Mouse (Mus musculus) midbrain, embryonic 12.5 days (tissue): Measurements from ENCODE around the gene Acvr2a. TPM values are rescaled to one million over a fixed set of nuclear protein-coding genes. Genes with fewer than 3 reads are reported as not detected.
"Not testable (repeated sequence)": the region's sequence is repeated elsewhere in the genome, so short reads cannot be mapped to it uniquely, and the experiment has no call there.

Experiments used
- ATAC-seq: fragments of 200-750 bp; cut with Nextera tagmentation; 2 replicates; pipeline ENCODE4 v1.8.0; 2017; ENCODE audit warnings: low read depth, moderate TSS enrichment, moderate library complexity; ENCODE audit not compliant: low FRiP score
- H3K27ac ChIP-seq: fragments of 300-500 bp; sonication (generic); replicated peaks from 2 replicates; pipeline ENCODE4 v1.5.1; 2016; ENCODE audit warnings: mild to moderate bottlenecking
- H3K27me3 ChIP-seq: fragments of 300-500 bp; sonication (generic); 2 replicates; pipeline ENCODE4 v1.6.1; 2016; ENCODE audit warnings: mild to moderate bottlenecking
- H3K36me3 ChIP-seq: fragments of 300-500 bp; sonication (generic); 2 replicates; pipeline ENCODE4 v1.6.1; 2016
- H3K4me1 ChIP-seq: fragments of 300-500 bp; sonication (generic); 2 replicates; pipeline ENCODE4 v1.6.1; 2016
- H3K4me2 ChIP-seq: fragments of 300-500 bp; sonication (generic); replicated peaks from 2 replicates; pipeline ENCODE4 v1.6.1; 2016; ENCODE audit warnings: mild to moderate bottlenecking, moderate library complexity
- H3K4me3 ChIP-seq: fragments of 300-500 bp; sonication (generic); 2 replicates; pipeline ENCODE4 v1.5.1; 2016; ENCODE audit warnings: mild to moderate bottlenecking
- H3K9ac ChIP-seq: fragments of 300-500 bp; sonication (generic); replicated peaks from 2 replicates; pipeline ENCODE4 v1.6.1; 2016; ENCODE audit warnings: mild to moderate bottlenecking, moderate library complexity
- H3K9me3 ChIP-seq: fragments of 300-500 bp; sonication (generic); 2 replicates; pipeline ENCODE4 v1.6.1; 2016; ENCODE audit warnings: mild to moderate bottlenecking
- WGBS: fragments of 180-500 bp; shearing (Covaris S2); methylation state at CpG from one replicate; pipeline ENCODE4 v1.1.7; 2016; 5-methylcytosine and 5-hydroxymethylcytosine counted together
- polyA plus RNA-seq: library from polyadenylated mRNA; unstranded; fragments of >200 nt; fragmentation: Nextera tagmentation; extraction: Ambion mirVana; gene quantifications from 2 replicates; pipeline ENCODE4 v1.2.1, GENCODE M21; 2016

The Acvr2a gene
- polyA plus RNA-seq, 1 experiment from 2014 or later: 37.0 TPM

DNA sequence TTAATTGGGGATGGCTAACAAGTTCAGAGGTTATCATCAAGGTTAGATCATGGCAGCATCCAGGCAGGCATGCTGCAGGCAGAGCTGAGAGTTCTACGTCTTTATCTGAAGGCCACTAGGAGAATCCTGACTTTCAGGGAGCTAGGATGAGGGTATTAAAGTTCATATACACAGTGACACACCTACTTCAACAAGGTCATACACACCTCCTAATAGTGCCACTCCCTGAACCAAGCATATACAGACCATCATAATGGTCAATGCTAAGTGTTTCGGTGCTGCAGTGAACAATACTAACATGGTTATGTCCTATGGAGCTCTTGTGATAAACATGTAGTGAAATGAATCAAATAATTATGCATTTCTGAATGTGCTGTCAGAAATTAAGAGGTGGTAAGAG is 12.0 kb downstream of the Acvr2a start:
- ATAC-seq: no peak
- H3K36me3 ChIP-seq: no peaks in the 10 kb centered on the region
- no peaks in the 10 kb centered on the region for H3K9me3 ChIP-seq
- no peaks in the 10 kb centered on the region for H3K4me1 ChIP-seq
- H3K9ac ChIP-seq: no peak overlapping the region
- H3K4me3 ChIP-seq: no peak overlapping the region
- 89% methylated on average over 2 of the region's 2 CpGs for WGBS
- H3K27me3 ChIP-seq: no peaks in the 10 kb centered on the region
- H3K4me2 ChIP-seq: no peak overlapping the region
- H3K27ac ChIP-seq: no peak overlapping the region

DNA sequence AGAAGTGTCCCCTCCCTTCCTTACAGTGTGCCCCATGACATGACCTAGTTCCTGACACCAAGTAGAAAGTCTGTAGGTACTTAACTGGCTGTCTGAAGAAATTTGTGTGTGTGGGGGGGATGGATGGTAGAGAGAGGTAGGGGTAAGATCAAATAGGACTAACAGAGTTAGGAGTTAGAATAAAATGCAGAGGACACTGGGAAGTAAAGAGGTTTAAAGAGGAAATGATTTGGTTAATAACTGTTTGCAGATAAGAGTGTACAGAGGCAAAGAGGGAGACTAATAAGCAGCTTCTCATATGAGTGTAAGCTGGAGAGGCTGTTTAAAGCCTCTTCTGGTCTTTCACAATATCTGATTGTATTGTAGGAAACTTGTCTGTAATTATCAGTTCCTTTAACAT is 12.5 kb downstream of the Acvr2a start:
- Histone ChIP-seq H3K36me3 (no peaks in the 10 kb centered on the region), H3K27ac (no peak overlapping the region), H3K4me2 (no peak overlapping the region), H3K9me3 (no peaks in the 10 kb centered on the region), H3K4me1 (no peaks in the 10 kb centered on the region), H3K9ac (no peak overlapping the region), H3K27me3 (no peaks in the 10 kb centered on the region), H3K4me3 (no peak overlapping the region)
- ATAC-seq: no peak

DNA sequence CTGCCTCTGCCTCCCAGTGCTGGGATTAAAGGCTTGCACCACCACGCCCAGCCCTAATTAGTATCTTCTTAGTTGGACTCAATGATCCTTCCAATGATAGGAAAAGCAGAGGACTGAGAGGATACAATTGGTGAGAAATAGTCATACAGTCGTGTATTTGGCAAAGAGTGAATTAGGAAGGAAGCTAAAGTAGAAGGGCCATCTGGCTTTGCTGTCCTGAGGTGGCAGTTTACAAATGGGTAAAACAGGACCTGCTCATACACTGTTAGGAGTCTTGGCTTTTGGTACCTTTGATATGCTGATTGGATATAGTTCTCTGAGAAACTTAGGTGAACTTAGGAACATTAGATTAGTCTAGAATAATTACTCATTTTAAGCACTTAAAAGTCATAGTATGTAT is 16.6 kb downstream of the Acvr2a start:
- ATAC-seq: no peak
- H3K4me3 ChIP-seq: no peak overlapping the region
- H3K36me3 ChIP-seq: no peaks in the 10 kb centered on the region
- H3K27ac ChIP-seq: no peak overlapping the region
- H3K4me2 ChIP-seq: no peak overlapping the region
- no peaks in the 10 kb centered on the region for H3K27me3 ChIP-seq
- no peaks in the 10 kb centered on the region for H3K9me3 ChIP-seq
- no peaks in the 10 kb centered on the region for H3K4me1 ChIP-seq
- 96% methylated on average over 2 of the region's 2 CpGs for WGBS
- H3K9ac ChIP-seq: no peak overlapping the region

DNA sequence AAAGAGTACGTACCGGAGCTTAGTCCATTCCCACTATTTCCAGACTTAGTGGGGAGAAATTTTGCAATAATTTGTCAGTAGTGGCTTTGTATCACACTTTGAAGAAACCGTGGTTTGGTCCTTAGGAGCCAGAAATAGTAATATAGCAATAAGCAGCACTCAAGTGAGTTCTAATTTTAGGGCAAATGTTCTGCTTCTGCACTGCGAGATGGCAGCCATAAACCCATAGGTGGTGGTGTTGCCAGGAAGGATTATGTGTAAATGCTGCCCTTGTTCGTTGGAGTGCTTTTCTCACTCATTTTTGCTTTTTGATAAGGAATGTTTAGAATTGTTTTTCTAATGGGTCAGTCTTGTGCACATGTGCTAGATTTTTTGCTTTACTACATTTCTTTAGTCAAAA is 18.4 kb downstream of the Acvr2a start:
- no peaks in the 10 kb centered on the region for H3K36me3 ChIP-seq
- H3K9ac ChIP-seq: no peak overlapping the region
- no peak overlapping the region for H3K27ac ChIP-seq
- H3K4me1 ChIP-seq: no peaks in the 10 kb centered on the region
- H3K27me3 ChIP-seq: no peaks in the 10 kb centered on the region
- no peaks in the 10 kb centered on the region for H3K9me3 ChIP-seq
- no peak for ATAC-seq
- no peak overlapping the region for H3K4me2 ChIP-seq
- WGBS: 89% methylated on average over 5 of the region's 5 CpGs
- no peak overlapping the region for H3K4me3 ChIP-seq

DNA sequence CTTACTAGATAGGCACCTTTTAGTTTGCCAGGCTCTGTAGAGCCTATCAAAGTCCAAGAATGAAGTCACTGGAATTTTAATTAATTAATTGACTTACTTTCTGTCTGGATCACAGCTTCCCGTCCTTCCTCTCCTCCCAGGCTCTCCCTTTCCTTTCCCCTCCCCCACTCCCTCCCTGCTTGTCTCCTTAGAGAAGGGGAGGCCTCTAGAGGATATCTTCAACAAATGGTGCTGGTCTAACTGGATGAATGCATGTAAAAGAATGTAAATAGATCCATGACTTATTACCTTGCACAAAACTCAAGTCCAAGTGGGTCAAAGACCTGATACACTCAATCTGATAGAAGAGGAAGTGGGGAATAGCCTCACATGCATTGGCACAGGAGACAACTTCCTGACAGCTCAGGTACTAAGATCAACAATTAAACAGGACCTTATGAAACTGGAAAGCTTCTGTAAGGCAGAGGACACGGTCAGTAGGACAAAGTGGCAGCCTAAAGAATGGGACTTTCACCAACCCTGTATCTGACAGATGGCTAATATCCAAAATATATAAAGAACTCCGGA is 20.1 kb downstream of the Acvr2a start:
- Histone ChIP-seq H3K9me3 (no peaks in the 10 kb centered on the region), H3K4me1 (no peaks in the 10 kb centered on the region), H3K4me2 (no peak overlapping the region), H3K9ac (no peak overlapping the region), H3K27me3 (no peaks in the 10 kb centered on the region), H3K36me3 (no peaks in the 10 kb centered on the region), H3K27ac (no peak overlapping the region), H3K4me3 (no peak overlapping the region)
- no peak for ATAC-seq
- WGBS: 70% methylated on average over 3 of the region's 3 CpGs

DNA sequence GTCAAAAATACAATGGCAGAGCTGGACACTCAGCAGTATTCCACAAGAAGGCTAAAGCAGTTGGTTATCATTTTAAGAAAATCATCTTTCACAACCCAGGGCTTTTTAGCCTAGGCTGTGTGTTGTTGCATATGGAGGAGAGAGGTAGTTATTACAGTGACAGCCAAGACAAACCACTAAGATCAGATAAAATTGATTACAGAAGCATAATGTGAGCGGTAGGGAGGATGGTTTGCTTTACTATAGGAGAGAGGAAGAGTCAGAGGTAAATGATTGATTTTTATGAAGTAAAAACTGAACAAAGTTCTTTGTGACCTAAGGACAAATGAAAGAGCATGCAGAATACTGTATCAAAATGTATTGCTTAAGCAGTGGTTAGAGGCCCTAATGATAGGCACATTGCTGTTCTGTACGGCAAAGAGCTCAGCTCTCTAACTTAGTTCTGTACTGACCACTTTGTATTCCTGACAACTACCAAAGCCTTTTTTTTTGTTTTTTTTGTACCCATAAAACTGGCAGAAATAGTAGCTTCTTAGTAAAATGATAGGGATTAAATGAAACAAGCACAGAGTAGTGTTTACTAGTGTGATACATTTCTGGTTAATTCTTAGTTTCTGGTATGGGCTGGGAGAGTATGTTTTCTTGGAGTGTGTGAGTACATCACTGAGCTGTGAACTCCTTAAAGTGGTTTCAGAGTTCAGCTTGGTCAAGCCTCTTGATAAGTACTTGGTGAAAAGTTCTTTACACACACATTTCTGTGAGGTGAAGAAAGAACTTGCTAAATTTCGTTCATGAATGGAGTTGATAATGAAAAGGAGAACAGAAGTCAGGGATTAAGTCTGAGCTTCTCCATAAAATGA is 27.9 kb downstream of the Acvr2a start:
- ATAC-seq: no peak
- WGBS: 80% methylated on average over 3 of the region's 3 CpGs
- H3K36me3 ChIP-seq: no peaks in the 10 kb centered on the region
- no peaks in the 10 kb centered on the region for H3K4me1 ChIP-seq
- no peak overlapping the region for H3K9ac ChIP-seq
- H3K27me3 ChIP-seq: no peaks in the 10 kb centered on the region
- H3K4me3 ChIP-seq: no peak overlapping the region
- no peak overlapping the region for H3K4me2 ChIP-seq
- H3K27ac ChIP-seq: no peak overlapping the region
- H3K9me3 ChIP-seq: no peaks in the 10 kb centered on the region

DNA sequence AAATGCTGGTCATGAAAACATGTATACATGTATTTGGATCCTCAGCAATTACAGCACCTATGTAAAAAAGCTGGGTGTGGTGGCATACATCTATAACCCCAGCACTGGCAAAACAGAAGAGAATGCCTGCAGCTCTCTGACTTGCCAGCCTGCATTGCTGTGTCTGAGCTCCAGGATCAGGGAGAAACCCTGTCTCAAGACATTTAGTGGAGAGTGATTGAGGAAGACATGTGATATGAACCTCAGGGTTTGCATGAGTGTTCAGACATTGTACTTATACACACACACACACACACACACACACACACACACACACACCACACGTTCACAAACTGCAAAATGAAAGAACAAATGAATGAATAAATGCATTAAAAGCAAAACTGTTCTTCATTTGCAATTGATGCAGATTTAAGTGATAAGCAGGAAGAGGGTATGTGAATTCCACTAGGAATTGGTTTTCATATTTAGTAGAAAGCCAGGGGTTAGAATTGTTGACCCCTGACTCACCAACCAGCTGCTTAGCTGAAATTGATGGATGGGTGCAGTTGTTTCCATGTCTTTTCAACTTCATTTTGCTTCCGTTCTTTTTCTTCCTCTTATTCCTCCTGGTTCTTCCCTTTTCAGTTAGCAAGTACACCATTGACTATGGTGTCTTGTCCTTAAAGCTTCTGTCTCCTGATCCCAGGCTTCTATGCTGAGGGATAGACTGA is 32.9 kb downstream of the Acvr2a start:
- H3K4me3 ChIP-seq: no peak overlapping the region
- no peak overlapping the region for H3K9ac ChIP-seq
- no peak overlapping the region for H3K27ac ChIP-seq
- no peaks in the 10 kb centered on the region for H3K36me3 ChIP-seq
- 61% methylated on average over 2 of the region's 2 CpGs for WGBS
- H3K4me1 ChIP-seq: no peaks in the 10 kb centered on the region
- no peak overlapping the region for H3K4me2 ChIP-seq
- no peak for ATAC-seq
- H3K27me3 ChIP-seq: no peaks in the 10 kb centered on the region
- H3K9me3 ChIP-seq: no peaks in the 10 kb centered on the region

DNA sequence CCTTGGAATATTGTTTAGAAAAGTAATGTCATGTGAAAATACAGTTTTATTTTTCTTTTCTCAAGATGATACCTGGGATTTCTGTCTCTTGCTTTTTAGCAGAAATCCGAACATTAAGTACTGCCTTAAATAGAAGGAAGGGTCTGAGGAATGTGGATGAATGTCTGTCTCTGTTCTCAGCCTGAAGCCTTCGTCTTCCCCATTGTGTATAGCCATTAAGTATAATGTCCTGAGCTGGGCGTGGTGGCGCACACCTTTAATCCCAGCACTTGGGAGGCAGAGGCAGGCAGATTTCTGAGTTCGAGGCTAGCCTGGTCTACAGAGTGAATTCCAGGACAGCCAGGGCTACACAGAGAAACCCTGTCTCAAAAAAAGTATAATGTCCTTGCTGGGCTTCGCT is 51.7 kb downstream of the Acvr2a start:
- H3K9me3 ChIP-seq, H3K36me3 ChIP-seq, H3K4me3 ChIP-seq, H3K27ac ChIP-seq, H3K27me3 ChIP-seq, H3K4me1 ChIP-seq, H3K9ac ChIP-seq, H3K4me2 ChIP-seq, ATAC-seq: not testable (repeated sequence)
- 95% methylated on average over 6 of the region's 6 CpGs for WGBS

DNA sequence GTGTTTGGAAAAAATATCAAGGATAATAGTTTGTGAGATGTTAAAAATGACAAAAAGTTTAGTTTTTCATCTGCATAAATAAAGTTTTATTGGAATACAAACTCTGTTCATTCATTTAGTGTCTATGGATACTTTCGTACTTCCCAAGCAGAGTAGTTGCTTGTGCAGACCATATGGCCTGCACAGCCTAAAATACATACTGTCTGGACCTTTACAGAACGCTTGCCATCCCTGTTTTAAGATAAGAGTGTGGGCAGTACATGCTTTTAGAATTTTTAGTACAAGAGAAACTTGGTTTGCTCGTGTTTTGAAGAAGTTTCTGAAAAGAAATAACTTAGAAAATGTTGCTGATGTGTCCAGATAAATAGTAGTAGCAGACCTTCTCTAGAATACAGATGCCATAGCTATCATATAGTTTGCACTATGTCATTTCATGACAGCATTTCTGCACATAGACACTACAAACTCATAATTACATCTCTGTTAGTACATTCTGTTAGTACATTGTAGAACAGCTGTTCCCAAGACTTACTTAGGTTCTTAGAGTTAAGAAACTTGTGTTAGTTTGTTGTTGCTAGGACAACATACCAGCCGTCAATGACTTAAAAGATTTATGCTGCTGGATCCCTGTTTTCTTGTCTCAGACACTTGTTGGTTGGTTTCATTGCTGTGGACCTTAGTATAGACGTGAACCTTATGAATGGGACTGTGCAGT is 54.4 kb downstream of the Acvr2a start:
- Histone ChIP-seq H3K4me3 (no peak overlapping the region), H3K27ac (no peak overlapping the region), H3K27me3 (no peaks in the 10 kb centered on the region), H3K9ac (no peak overlapping the region), H3K9me3 (no peaks in the 10 kb centered on the region), H3K4me1 (0 out of 2 replicates have a peak, but pooled peaks cover 4% of the 10 kb centered on the region), H3K4me2 (no peak overlapping the region), H3K36me3 (no peaks in the 10 kb centered on the region)
- 89% methylated on average over 5 of the region's 5 CpGs for WGBS
- no peak for ATAC-seq

DNA sequence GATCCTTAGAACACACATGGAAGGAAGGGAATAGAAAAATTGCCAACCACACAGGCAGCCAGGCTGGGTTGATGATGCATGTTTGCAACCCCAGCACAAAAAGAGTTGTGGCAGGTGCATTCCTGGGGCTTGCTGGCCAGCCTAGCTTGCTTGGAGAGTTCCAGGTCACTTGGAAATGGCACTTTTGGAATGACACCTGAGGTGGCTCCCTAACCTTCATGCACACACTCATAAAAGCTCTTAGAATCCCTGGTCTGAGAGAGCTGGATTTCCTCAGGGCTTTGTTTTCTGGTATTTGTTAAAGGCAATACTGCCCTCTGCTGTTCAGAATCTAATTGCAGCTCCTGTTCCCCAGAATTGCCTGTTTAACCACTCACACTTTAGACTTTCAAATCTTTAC is 72.0 kb downstream of the Acvr2a start:
- Histone ChIP-seq H3K9ac (no peak overlapping the region), H3K27ac (no peak overlapping the region), H3K4me2 (no peak overlapping the region), H3K36me3 (0 out of 2 replicates have a peak, but pooled peaks cover 2% of the 10 kb centered on the region), H3K9me3 (no peaks in the 10 kb centered on the region), H3K4me1 (no peaks in the 10 kb centered on the region), H3K4me3 (no peak overlapping the region), H3K27me3 (no peaks in the 10 kb centered on the region)
- ATAC-seq: peak; percentile 54; the same call in 1 of the 2 replicates

DNA sequence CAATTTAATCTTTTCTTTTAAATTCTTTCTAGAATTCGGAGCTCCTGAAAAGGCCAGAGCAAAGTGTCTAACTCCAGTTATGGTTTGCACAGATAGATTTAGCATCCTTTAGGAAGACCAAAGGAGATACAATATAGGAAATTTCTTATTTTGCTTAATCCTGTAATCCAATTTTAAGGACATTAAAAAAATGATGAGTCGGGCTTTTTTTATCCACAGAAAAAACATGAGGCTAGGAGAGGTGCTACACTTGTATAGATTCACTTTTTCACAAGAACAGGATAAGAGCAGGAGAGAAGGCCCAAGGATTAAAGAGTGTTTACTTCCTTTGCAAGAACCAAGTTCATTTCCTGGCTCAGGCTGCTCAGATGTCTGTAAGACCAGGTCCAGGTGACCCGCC is 81.3 kb downstream of the Acvr2a start:
- Histone ChIP-seq H3K36me3 (peaks cover 22% of the 10 kb centered on the region), H3K4me2 (no peak overlapping the region), H3K4me3 (no peak overlapping the region), H3K9me3 (no peaks in the 10 kb centered on the region), H3K27me3 (no peaks in the 10 kb centered on the region), H3K4me1 (no peaks in the 10 kb centered on the region), H3K9ac (no peak overlapping the region), H3K27ac (no peak overlapping the region)
- 92% methylated on average over 3 of the region's 3 CpGs for WGBS
- no peak for ATAC-seq

DNA sequence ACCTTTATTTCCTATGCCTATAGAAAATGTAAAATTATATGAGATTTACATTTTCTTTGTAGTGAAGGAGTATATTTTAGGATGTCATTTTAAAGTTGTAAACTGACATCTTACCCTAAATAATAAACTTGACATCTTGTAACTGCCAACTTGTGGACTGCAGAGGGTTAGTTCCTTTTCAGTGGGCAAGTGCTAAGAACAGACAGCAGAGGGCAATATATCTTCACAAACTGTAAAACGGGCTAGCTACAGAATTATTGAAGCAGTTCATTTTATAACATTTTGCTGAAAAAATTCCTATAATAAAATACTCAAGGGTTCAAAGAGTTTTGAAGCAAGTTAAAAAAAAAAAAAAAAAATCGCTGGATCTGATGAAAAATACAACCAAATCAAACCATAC is 95.0 kb downstream of the Acvr2a start:
- no peak overlapping the region for H3K4me3 ChIP-seq
- H3K27ac ChIP-seq: no peak overlapping the region
- no peak overlapping the region for H3K4me2 ChIP-seq
- no peak overlapping the region for H3K9ac ChIP-seq
- no peaks in the 10 kb centered on the region for H3K9me3 ChIP-seq
- 64% methylated on average over 2 of the region's 2 CpGs for WGBS
- no peaks in the 10 kb centered on the region for H3K27me3 ChIP-seq
- H3K36me3 ChIP-seq: peaks cover 24% of the 10 kb centered on the region
- H3K4me1 ChIP-seq: no peaks in the 10 kb centered on the region
- no peak for ATAC-seq
